Mouse (Mus musculus) erythroblast, embryonic 14.5 days (primary cell): ENCODE results near the gene Trhr2.

Experiments
- GATA1 ChIP-seq: IDR thresholded peaks from 2 replicates; pipeline ENCODE4 v1.6.1; 2012; ENCODE audit warnings: low read length, inconsistent platforms, mixed read lengths
- TAL1 ChIP-seq: IDR thresholded peaks from 3 replicates; pipeline ENCODE4 v1.6.1; 2012; ENCODE audit warnings: low read length, inconsistent platforms, mixed read lengths

GRCm38 (mm10) chr8:122383039-122383438, 22.5 kb upstream of the Trhr2 start:
- TF ChIP-seq GATA1 = no peak
- TF ChIP-seq TAL1 = no peak
